Mouse (Mus musculus): ENCODE measurements around the gene Hrasls5.
A peak's percentile ranks its signal among the peaks of the same experiment; 100 is the strongest.

Hrasls5 gene

GRCm38 (mm10) chr19:7611942-7612757 is at the start of gene Hrasls5:
Gene Hrasls5, plus strand, starts transcription at chr19:7612541.
- no peak for DNase-seq (ENCODE audit: low read depth)

GRCm38 (mm10) chr19:7562601-7563129 is 49.7 kb upstream of the Hrasls5 start:
- DNase-seq (ENCODE audit: low read depth): no peak

GRCm38 (mm10) chr19:7563676-7564075 is 48.7 kb upstream of the Hrasls5 start:
- no peak for DNase-seq (ENCODE audit: low read depth)

GRCm38 (mm10) chr19:7564457-7564856 is 47.9 kb upstream of the Hrasls5 start:
- no peak for DNase-seq (ENCODE audit: low read depth)

GRCm38 (mm10) chr19:7566826-7567225 is 45.5 kb upstream of the Hrasls5 start:
- DNase-seq (ENCODE audit: low read depth): no peak

- DNase-seq (ENCODE audit: low read depth): peak; percentile 29
Measured at GRCm38 (mm10) chr19:7568364-7568763, 44.0 kb upstream of the Hrasls5 start.

GRCm38 (mm10) chr19:7569650-7570049 is 42.7 kb upstream of the Hrasls5 start:
- DNase-seq (ENCODE audit: low read depth): peak; percentile 78

- no peak for DNase-seq (ENCODE audit: low read depth)
Measured at GRCm38 (mm10) chr19:7576180-7576579, 36.2 kb upstream of the Hrasls5 start.

GRCm38 (mm10) chr19:7577710-7578109 is 34.6 kb upstream of the Hrasls5 start:
- DNase-seq (ENCODE audit: low read depth): no peak

- DNase-seq (ENCODE audit: low read depth): peak; percentile 58
Measured at GRCm38 (mm10) chr19:7581042-7581441, 31.3 kb upstream of the Hrasls5 start.

- DNase-seq (ENCODE audit: low read depth): no peak
Measured at GRCm38 (mm10) chr19:7583101-7583500, 29.2 kb upstream of the Hrasls5 start.

GRCm38 (mm10) chr19:7583599-7583998 is 28.7 kb upstream of the Hrasls5 start:
- no peak for DNase-seq (ENCODE audit: low read depth)

- no peak for DNase-seq (ENCODE audit: low read depth)
Measured at GRCm38 (mm10) chr19:7585279-7585678, 27.1 kb upstream of the Hrasls5 start.

GRCm38 (mm10) chr19:7585764-7586163 is 26.6 kb upstream of the Hrasls5 start:
- no peak for DNase-seq (ENCODE audit: low read depth)

GRCm38 (mm10) chr19:7590795-7591194 is 21.5 kb upstream of the Hrasls5 start:
- DNase-seq (ENCODE audit: low read depth): no peak

GRCm38 (mm10) chr19:7592018-7592417 is 20.3 kb upstream of the Hrasls5 start:
- no peak for DNase-seq (ENCODE audit: low read depth)

GRCm38 (mm10) chr19:7595534-7595933 is 16.8 kb upstream of the Hrasls5 start:
- peak; percentile 70 for DNase-seq (ENCODE audit: low read depth)

- DNase-seq (ENCODE audit: low read depth): no peak
Measured at GRCm38 (mm10) chr19:7598481-7598880, 13.9 kb upstream of the Hrasls5 start.

GRCm38 (mm10) chr19:7601551-7601950 is 10.8 kb upstream of the Hrasls5 start:
- no peak for DNase-seq (ENCODE audit: low read depth)

- DNase-seq (ENCODE audit: low read depth): no peak
Measured at GRCm38 (mm10) chr19:7604107-7604506, 8.2 kb upstream of the Hrasls5 start.

- no peak for DNase-seq (ENCODE audit: low read depth)
Measured at GRCm38 (mm10) chr19:7605013-7605412, 7.3 kb upstream of the Hrasls5 start.

GRCm38 (mm10) chr19:7605930-7606783 is 6.2 kb upstream of the Hrasls5 start:
- no peak for DNase-seq (ENCODE audit: low read depth)
